Mouse (Mus musculus): ENCODE data around the gene Dnajb4. TPM values are rescaled to one million over a fixed set of nuclear protein-coding genes. Genes with fewer than 3 reads are reported as not detected.
"Not testable (repeated sequence)": the region's sequence is repeated elsewhere in the genome, so short reads cannot be mapped to it uniquely, and the experiment has no call there.

Gene Dnajb4
- total and polyA plus RNA-seq, 3 experiments = 10.7 to 14.6 TPM; not detected in 1

- H3K27me3 ChIP-seq (ENCODE audit: control insufficient read depth in 1 of 2, insufficient read depth in 2 of 2, low read length in 2 of 2); H3K4me1 ChIP-seq (ENCODE audit: control insufficient read depth in 1 of 2, insufficient read depth in 2 of 2, low read length in 2 of 2); H3K9me3 ChIP-seq (replicated peaks; ENCODE audit: insufficient read depth, low read length); H3K4me3 ChIP-seq (ENCODE audit: control insufficient read depth in 1 of 2, insufficient read depth in 1 of 2, low read depth in 2 of 2, low read length in 2 of 2); H3K36me3 ChIP-seq (ENCODE audit: control insufficient read depth in 1 of 2, insufficient read depth in 2 of 2, low read length in 2 of 2); H3K79me2 ChIP-seq (ENCODE audit: control insufficient read depth, insufficient read depth, low read length, poor library complexity); H3K27ac ChIP-seq (ENCODE audit: control insufficient read depth, low read depth, low read length); DNase-seq (ENCODE audit: low read depth, low spot score); H3K9ac ChIP-seq (ENCODE audit: control insufficient read depth, low read depth, low read length, poor library complexity, severe bottlenecking): not testable (repeated sequence)
Measured at GRCm38 (mm10) chr3:152139308-152139707, 70.8 kb downstream of the Dnajb4 start.

GRCm38 (mm10) chr3:152136106-152136505, 74.0 kb downstream of the Dnajb4 start:
- not testable (repeated sequence) for H3K79me2 ChIP-seq (ENCODE audit: control insufficient read depth, insufficient read depth, low read length, poor library complexity); DNase-seq (ENCODE audit: low read depth, low spot score); H3K27me3 ChIP-seq (ENCODE audit: control insufficient read depth in 1 of 2, insufficient read depth in 2 of 2, low read length in 2 of 2); H3K9ac ChIP-seq (ENCODE audit: control insufficient read depth, low read depth, low read length, poor library complexity, severe bottlenecking); H3K4me3 ChIP-seq (ENCODE audit: control insufficient read depth in 1 of 2, insufficient read depth in 1 of 2, low read depth in 2 of 2, low read length in 2 of 2); H3K4me1 ChIP-seq (ENCODE audit: control insufficient read depth in 1 of 2, insufficient read depth in 2 of 2, low read length in 2 of 2); H3K36me3 ChIP-seq (ENCODE audit: control insufficient read depth in 1 of 2, insufficient read depth in 2 of 2, low read length in 2 of 2); H3K9me3 ChIP-seq (replicated peaks; ENCODE audit: insufficient read depth, low read length); H3K27ac ChIP-seq (ENCODE audit: control insufficient read depth, low read depth, low read length)

DNA sequence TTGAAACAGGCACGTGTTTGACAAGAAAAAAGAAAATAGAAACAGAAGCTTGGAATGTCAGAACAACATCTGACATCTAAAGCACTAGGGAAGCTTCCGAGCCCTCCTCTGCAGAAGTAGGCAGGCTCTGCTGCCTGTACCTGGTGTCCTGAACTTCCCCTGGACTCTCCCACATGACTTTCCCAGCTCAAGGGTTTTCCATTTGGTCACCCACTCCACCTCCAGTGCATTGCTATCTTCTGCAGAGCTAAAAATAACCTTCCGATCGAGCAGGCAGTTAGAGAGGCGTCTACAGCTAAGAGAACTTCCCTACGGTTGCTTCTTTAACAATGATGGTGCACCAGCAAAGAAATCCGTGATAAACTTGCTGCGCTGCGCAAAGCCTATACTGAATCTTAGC, 76.5 kb downstream of the Dnajb4 start:
- Histone ChIP-seq H3K27ac (ENCODE audit: control insufficient read depth, low read depth, low read length) (no peak overlapping the region), H3K9ac (ENCODE audit: control insufficient read depth, low read depth, low read length, poor library complexity, severe bottlenecking) (peak overlapping the region; percentile 36; the same call in 1 of the 2 replicates), H3K4me3 (ENCODE audit: control insufficient read depth in 1 of 2, insufficient read depth in 1 of 2, low read depth in 2 of 2, low read length in 2 of 2) (peak overlapping the region; percentile 23 to 39; a peak in 3 of 4 replicates), H3K27me3 (ENCODE audit: control insufficient read depth in 1 of 2, insufficient read depth in 2 of 2, low read length in 2 of 2) (no peaks in the 10 kb centered on the region), H3K4me1 (ENCODE audit: control insufficient read depth in 1 of 2, insufficient read depth in 2 of 2, low read length in 2 of 2) (peaks cover 3 to 8% of the 10 kb centered on the region in 2 experiments; a peak in 1 of 4 replicates), H3K9me3 (replicated peaks; ENCODE audit: insufficient read depth, low read length) (no peaks in the 10 kb centered on the region), H3K79me2 (ENCODE audit: control insufficient read depth, insufficient read depth, low read length, poor library complexity) (no peaks in the 10 kb centered on the region), H3K36me3 (ENCODE audit: control insufficient read depth in 1 of 2, insufficient read depth in 2 of 2, low read length in 2 of 2) (peaks cover 0 to 4% of the 10 kb centered on the region in 2 experiments; a peak in 2 of 4 replicates)
- TF ChIP-seq ETS1 (IDR thresholded peaks at IDR 0.05; ENCODE audit: low read depth, low read length) (0 out of 2 replicates have a peak, but pooled peaks have one; percentile 8), MEF2A (IDR thresholded peaks at IDR 0.05; ENCODE audit: extremely low read depth, insufficient replicate concordance, low read depth, low read length, poor library complexity, severe bottlenecking) (peak; percentile 70; the same call in 1 of the 2 replicates), EP300 (IDR thresholded peaks at IDR 0.05; ENCODE audit: low read depth in 1 of 2, low read length in 2 of 2) (peak in 1 of 2 experiments; percentile 9; a peak in 1 of 4 replicates), KAT2A (conservative IDR thresholded peaks at IDR 0.05; ENCODE audit: low read depth, low read length) (no peak), TBP (IDR thresholded peaks at IDR 0.05; ENCODE audit: low read depth, low read length) (peak; percentile 60; the same call in 1 of the 2 replicates)
- peak; percentile 48 for DNase-seq (ENCODE audit: low read depth, low spot score)

DNA sequence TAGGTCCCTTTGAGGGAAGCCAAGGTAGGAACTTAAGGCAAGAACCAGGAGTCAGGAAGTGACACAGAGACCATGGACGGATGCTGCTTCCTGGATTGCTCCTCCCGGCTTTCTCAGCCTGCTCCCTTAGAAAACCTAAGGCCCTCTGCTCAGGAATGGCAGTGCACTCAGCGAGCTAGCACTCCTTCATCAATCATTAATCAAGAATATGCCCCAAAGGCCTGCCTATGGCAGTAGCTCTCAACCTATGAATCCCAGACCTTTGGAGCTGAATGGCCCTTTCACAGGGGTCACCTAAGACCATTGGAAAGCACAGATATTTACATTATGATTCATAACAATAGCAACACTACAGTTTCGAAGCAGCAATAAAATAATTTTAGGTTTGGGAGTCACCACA, 79.1 kb downstream of the Dnajb4 start:
- TF ChIP-seq RCOR1 (IDR thresholded peaks at IDR 0.05; ENCODE audit: low read depth, low read length) (no peak), UBTF (IDR thresholded peaks at IDR 0.05; ENCODE audit: borderline replicate concordance, insufficient read depth, low read depth, low read length) (no peak), GATA1 (IDR thresholded peaks at IDR 0.05; ENCODE audit: low read depth, low read length) (no peak), ZC3H11A (IDR thresholded peaks at IDR 0.05; ENCODE audit: low read depth, low read length) (no peak), TAL1 (IDR thresholded peaks at IDR 0.05; ENCODE audit: low read length) (no peak), CTCF (IDR thresholded peaks at IDR 0.05 in 2 of 3, conservative IDR thresholded peaks at IDR 0.05 in 1 of 3; ENCODE audit: control insufficient read depth in 1 of 3, insufficient read depth in 1 of 3, low read depth in 2 of 3, low read length in 3 of 3, poor library complexity in 1 of 3, severe bottlenecking in 1 of 3) (no peak), ELF1 (IDR thresholded peaks at IDR 0.05; ENCODE audit: low read depth, low read length) (no peak)
- H3K27me3 ChIP-seq (ENCODE audit: control insufficient read depth in 1 of 2, insufficient read depth in 2 of 2, low read length in 2 of 2) = no peaks in the 10 kb centered on the region
- H3K27ac ChIP-seq (ENCODE audit: control insufficient read depth, low read depth, low read length) = no peak overlapping the region
- no peak overlapping the region for H3K9ac ChIP-seq (ENCODE audit: control insufficient read depth, low read depth, low read length, poor library complexity, severe bottlenecking)
- peaks cover 3 to 8% of the 10 kb centered on the region in 2 experiments; a peak in 1 of 4 replicates for H3K4me1 ChIP-seq (ENCODE audit: control insufficient read depth in 1 of 2, insufficient read depth in 2 of 2, low read length in 2 of 2)
- H3K4me3 ChIP-seq (ENCODE audit: control insufficient read depth in 1 of 2, insufficient read depth in 1 of 2, low read depth in 2 of 2, low read length in 2 of 2) = no peak overlapping the region
- DNase-seq (ENCODE audit: low read depth, low spot score) = no peak
- H3K79me2 ChIP-seq (ENCODE audit: control insufficient read depth, insufficient read depth, low read length, poor library complexity) = no peaks in the 10 kb centered on the region
- H3K36me3 ChIP-seq (ENCODE audit: control insufficient read depth in 1 of 2, insufficient read depth in 2 of 2, low read length in 2 of 2) = peaks cover 0 to 4% of the 10 kb centered on the region in 2 experiments; a peak in 2 of 4 replicates
- no peaks in the 10 kb centered on the region for H3K9me3 ChIP-seq (replicated peaks; ENCODE audit: insufficient read depth, low read length)

GRCm38 (mm10) chr3:152129426-152129825, 80.7 kb downstream of the Dnajb4 start:
- not testable (repeated sequence) for H3K9me3 ChIP-seq (replicated peaks; ENCODE audit: insufficient read depth, low read length); H3K79me2 ChIP-seq (ENCODE audit: control insufficient read depth, insufficient read depth, low read length, poor library complexity); H3K36me3 ChIP-seq (ENCODE audit: control insufficient read depth in 1 of 2, insufficient read depth in 2 of 2, low read length in 2 of 2); H3K4me1 ChIP-seq (ENCODE audit: control insufficient read depth in 1 of 2, insufficient read depth in 2 of 2, low read length in 2 of 2); H3K27me3 ChIP-seq (ENCODE audit: control insufficient read depth in 1 of 2, insufficient read depth in 2 of 2, low read length in 2 of 2); H3K27ac ChIP-seq (ENCODE audit: control insufficient read depth, low read depth, low read length); H3K9ac ChIP-seq (ENCODE audit: control insufficient read depth, low read depth, low read length, poor library complexity, severe bottlenecking); DNase-seq (ENCODE audit: low read depth, low spot score); H3K4me3 ChIP-seq (ENCODE audit: control insufficient read depth in 1 of 2, insufficient read depth in 1 of 2, low read depth in 2 of 2, low read length in 2 of 2)
